Mouse (Mus musculus) midbrain, embryonic 16.5 days (tissue): ENCODE measurements around the gene Tcf7l1. TPM values are rescaled to one million over a fixed set of nuclear protein-coding genes. Genes with fewer than 3 reads are reported as not detected.

Source experiments
- ATAC-seq: fragments of 200-750 bp; cut with Nextera tagmentation; 2 replicates; pipeline ENCODE4 v1.8.0; 2017; ENCODE audit warnings: moderate TSS enrichment
- H3K27ac ChIP-seq: fragments of 300-500 bp; sonication (generic); 2 replicates; pipeline ENCODE4 v1.5.1; 2014; ENCODE audit warnings: mild to moderate bottlenecking, low read length, mixed read lengths
- H3K27me3 ChIP-seq: fragments of 300-500 bp; sonication (generic); 2 replicates; pipeline ENCODE4 v1.6.1; 2014; ENCODE audit warnings: low read depth, low read length, mixed read lengths; ENCODE audit not compliant: control insufficient read depth, insufficient read depth
- H3K36me3 ChIP-seq: fragments of 300-500 bp; sonication (generic); 2 replicates; pipeline ENCODE4 v1.6.1; 2014; ENCODE audit warnings: mild to moderate bottlenecking, low read length, moderate library complexity, mixed read lengths; ENCODE audit not compliant: control insufficient read depth, insufficient read depth
- H3K4me1 ChIP-seq: fragments of 300-500 bp; sonication (generic); 2 replicates; pipeline ENCODE4 v1.6.1; 2014; ENCODE audit warnings: mild to moderate bottlenecking, low read length, mixed read lengths; ENCODE audit not compliant: control insufficient read depth, insufficient read depth
- H3K4me2 ChIP-seq: fragments of 300-500 bp; sonication (generic); 2 replicates; pipeline ENCODE4 v1.6.1; 2014; ENCODE audit warnings: mild to moderate bottlenecking, low read length, mixed read lengths
- H3K4me3 ChIP-seq: fragments of 300-500 bp; sonication (generic); 2 replicates; pipeline ENCODE4 v1.5.1; 2014; ENCODE audit warnings: low read depth, mild to moderate bottlenecking, low read length, moderate library complexity, mixed read lengths
- H3K9ac ChIP-seq: fragments of 300-500 bp; sonication (generic); 2 replicates; pipeline ENCODE4 v1.6.1; 2014; ENCODE audit warnings: low read depth, low read length, mixed read lengths
- H3K9me3 ChIP-seq: fragments of 300-500 bp; sonication (generic); replicated peaks from 2 replicates; pipeline ENCODE4 v1.6.1; 2014; ENCODE audit warnings: mild to moderate bottlenecking, low read length, mixed read lengths; ENCODE audit not compliant: control insufficient read depth, poor library complexity, severe bottlenecking
- WGBS: fragments of 180-500 bp; shearing (Covaris S2); extraction: QIAGEN DNeasy Blood & Tissue Kit; methylation state at CpG from one replicate; pipeline ENCODE4 v1.1.7; 2014; 5-methylcytosine and 5-hydroxymethylcytosine counted together
- polyA plus RNA-seq: library from polyadenylated mRNA; unstranded; fragments of >200 nt; fragmentation: Nextera tagmentation; extraction: Ambion mirVana; gene quantifications from 2 replicates; pipeline ENCODE4 v1.2.1, GENCODE M21; 2015

Gene Tcf7l1
- polyA plus RNA-seq, 1 experiment from 2014 or later: 4.1 TPM

- Histone ChIP-seq H3K9ac (no peak overlapping the region), H3K4me2 (no peak overlapping the region), H3K4me3 (no peak overlapping the region), H3K27ac (peak overlapping the region; percentile 60), H3K9me3 (no peaks in the 10 kb centered on the region), H3K36me3 (no peaks in the 10 kb centered on the region), H3K27me3 (no peaks in the 10 kb centered on the region), H3K4me1 (peaks cover 14% of the 10 kb centered on the region)
- ATAC-seq: peak; percentile 1; the same call in 1 of the 2 replicates
- 17% methylated on average over 14 of the region's 14 CpGs for WGBS
Measured at GRCm38 (mm10) chr6:72729831-72730559, 59.1 kb downstream of the Tcf7l1 start.

- 19% methylated on average over 6 of the region's 6 CpGs for WGBS
- no peaks in the 10 kb centered on the region for H3K27me3 ChIP-seq
- no peaks in the 10 kb centered on the region for H3K9me3 ChIP-seq
- H3K27ac ChIP-seq: peak overlapping the region; percentile 45; the same call in 1 of the 2 replicates
- peaks cover 15% of the 10 kb centered on the region for H3K4me1 ChIP-seq
- H3K9ac ChIP-seq: no peak overlapping the region
- ATAC-seq: peak; percentile 63
- no peaks in the 10 kb centered on the region for H3K36me3 ChIP-seq
- H3K4me2 ChIP-seq: peak overlapping the region; percentile 12; the same call in 1 of the 2 replicates
- no peak overlapping the region for H3K4me3 ChIP-seq
Measured at GRCm38 (mm10) chr6:72727826-72728225, 61.2 kb downstream of the Tcf7l1 start.

DNA sequence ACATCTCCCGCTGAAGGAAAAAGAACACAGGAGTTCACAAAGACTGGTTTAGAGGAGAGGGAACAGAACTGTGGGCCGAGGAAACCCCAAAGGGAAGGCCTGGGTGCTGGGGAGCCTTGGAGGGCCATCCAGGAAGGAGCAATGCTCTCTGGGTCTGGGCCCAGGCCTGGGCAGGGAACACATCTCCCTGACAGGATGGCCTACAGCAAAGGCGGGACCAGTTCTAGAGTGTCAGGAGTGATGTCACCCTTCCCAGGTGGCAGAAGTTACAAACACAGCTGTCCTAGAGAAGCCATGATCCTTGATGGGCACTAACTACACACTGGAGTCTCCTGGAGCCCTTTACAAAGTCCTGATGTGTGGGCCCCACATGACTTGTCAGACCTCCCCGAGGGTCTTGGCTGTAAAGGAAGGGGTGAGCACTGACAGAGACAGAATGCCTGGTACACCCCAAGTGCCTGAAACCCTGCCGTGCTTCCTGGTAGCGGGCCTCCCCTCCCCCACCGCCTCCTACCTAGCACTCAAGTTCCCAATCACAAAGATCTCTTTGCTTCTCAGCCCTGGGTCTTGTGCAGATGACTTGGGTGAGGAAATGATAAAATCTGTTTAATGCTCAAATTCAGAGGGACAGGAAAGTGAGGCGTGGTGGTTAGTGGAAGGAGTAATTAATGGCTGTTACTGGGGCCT, 64.4 kb downstream of the Tcf7l1 start:
- Histone ChIP-seq H3K9me3 (no peaks in the 10 kb centered on the region), H3K4me1 (peaks cover 12% of the 10 kb centered on the region), H3K27ac (no peak overlapping the region), H3K4me2 (no peak overlapping the region), H3K4me3 (no peak overlapping the region), H3K27me3 (no peaks in the 10 kb centered on the region), H3K9ac (no peak overlapping the region), H3K36me3 (no peaks in the 10 kb centered on the region)
- WGBS: 65% methylated on average over 8 of the region's 8 CpGs
- no peak for ATAC-seq

- Histone ChIP-seq H3K27ac (no peak overlapping the region), H3K4me3 (no peak overlapping the region), H3K36me3 (no peaks in the 10 kb centered on the region), H3K4me1 (peaks cover 12% of the 10 kb centered on the region), H3K9me3 (no peaks in the 10 kb centered on the region), H3K27me3 (no peaks in the 10 kb centered on the region), H3K4me2 (no peak overlapping the region), H3K9ac (no peak overlapping the region)
- 57% methylated on average over 15 of the region's 15 CpGs for WGBS
- no peak for ATAC-seq
Measured at GRCm38 (mm10) chr6:72723731-72724385, 65.2 kb downstream of the Tcf7l1 start.

DNA sequence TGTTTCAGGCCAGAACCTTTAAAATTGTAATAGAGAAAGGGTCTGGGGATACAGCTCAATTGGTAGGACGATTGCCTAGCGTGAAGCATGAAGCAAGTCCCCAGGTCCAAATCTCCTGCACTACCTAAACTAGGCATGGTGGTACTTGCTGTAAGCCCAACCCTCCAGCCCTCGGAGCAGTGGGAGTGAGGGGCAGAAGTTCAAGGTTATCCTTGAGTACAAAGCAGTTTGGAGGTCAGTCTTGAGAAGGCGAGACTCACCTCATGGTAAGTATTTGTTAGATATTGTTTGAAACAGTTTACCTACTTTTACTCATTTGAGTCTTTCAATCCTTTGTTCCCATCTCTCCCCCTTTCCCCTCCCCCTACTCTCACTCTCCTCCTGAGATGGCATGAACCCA, 65.9 kb downstream of the Tcf7l1 start:
- Histone ChIP-seq H3K4me3 (no peak overlapping the region), H3K27me3 (no peaks in the 10 kb centered on the region), H3K4me1 (peaks cover 7% of the 10 kb centered on the region), H3K9me3 (no peaks in the 10 kb centered on the region), H3K9ac (no peak overlapping the region), H3K4me2 (no peak overlapping the region), H3K36me3 (no peaks in the 10 kb centered on the region), H3K27ac (no peak overlapping the region)
- WGBS: 96% methylated on average over 4 of the region's 4 CpGs
- ATAC-seq: no peak

- Histone ChIP-seq H3K36me3 (no peaks in the 10 kb centered on the region), H3K4me1 (0 out of 2 replicates have a peak, but pooled peaks cover 2% of the 10 kb centered on the region), H3K27me3 (no peaks in the 10 kb centered on the region), H3K9me3 (no peaks in the 10 kb centered on the region), H3K4me2 (no peak overlapping the region), H3K9ac (no peak overlapping the region), H3K27ac (no peak overlapping the region), H3K4me3 (no peak overlapping the region)
- ATAC-seq: no peak
- WGBS: 91% methylated on average over 3 of the region's 3 CpGs
Measured at GRCm38 (mm10) chr6:72720852-72721251, 68.2 kb downstream of the Tcf7l1 start.

GRCm38 (mm10) chr6:72714726-72715125, 74.3 kb downstream of the Tcf7l1 start:
- H3K9me3 ChIP-seq: no peaks in the 10 kb centered on the region
- H3K4me2 ChIP-seq: no peak overlapping the region
- peaks cover 8% of the 10 kb centered on the region for H3K4me1 ChIP-seq
- 57% methylated on average over 4 of the region's 4 CpGs for WGBS
- H3K27ac ChIP-seq: no peak overlapping the region
- no peak overlapping the region for H3K9ac ChIP-seq
- ATAC-seq: no peak
- H3K36me3 ChIP-seq: no peaks in the 10 kb centered on the region
- H3K4me3 ChIP-seq: no peak overlapping the region
- no peaks in the 10 kb centered on the region for H3K27me3 ChIP-seq

- 60% methylated on average over 9 of the region's 9 CpGs for WGBS
- Histone ChIP-seq H3K4me2 (no peak overlapping the region), H3K9ac (no peak overlapping the region), H3K4me3 (no peak overlapping the region), H3K9me3 (no peaks in the 10 kb centered on the region), H3K27ac (no peak overlapping the region), H3K36me3 (no peaks in the 10 kb centered on the region), H3K4me1 (peaks cover 8% of the 10 kb centered on the region), H3K27me3 (no peaks in the 10 kb centered on the region)
- no peak for ATAC-seq
Measured at GRCm38 (mm10) chr6:72714250-72714649, 74.8 kb downstream of the Tcf7l1 start.
